Mouse (Mus musculus) cerebellum, adult 11 months (tissue): Measurements from ENCODE around the gene Nit1.
A peak's percentile ranks its signal among the peaks of the same experiment; 100 is the strongest.
"Not testable (repeated sequence)": the region's sequence is repeated elsewhere in the genome, so short reads cannot be mapped to it uniquely, and the experiment has no call there.

Source experiments
- DNase-seq: peaks from one replicate; pipeline ENCODE4 v3.0.0; 2022

Nit1 gene

GRCm38 (mm10) chr1:171349210-171349609 lies 3.8 kb upstream of the Nit1 start:
- DNase-seq: no peak

- no peak for DNase-seq
Observed at GRCm38 (mm10) chr1:171348665-171349064, 3.2 kb upstream of the Nit1 start.

GRCm38 (mm10) chr1:171346095-171346450 lies 627 bp upstream of the Nit1 start:
- no peak for DNase-seq

- no peak for DNase-seq
Observed at GRCm38 (mm10) chr1:171344715-171345114, 731 bp downstream of the Nit1 start.

GRCm38 (mm10) chr1:171343922-171344677 lies 1.3 kb downstream of the Nit1 start:
- no peak for DNase-seq

- DNase-seq: no peak
Observed at GRCm38 (mm10) chr1:171342262-171343207, 2.9 kb downstream of the Nit1 start.

GRCm38 (mm10) chr1:171330216-171330560 lies 15.3 kb downstream of the Nit1 start:
- no peak for DNase-seq

- peak; percentile 71 for DNase-seq
Observed at GRCm38 (mm10) chr1:171329433-171330215, 15.8 kb downstream of the Nit1 start.

- DNase-seq: peak; percentile 90
Observed at GRCm38 (mm10) chr1:171328839-171329432, 16.5 kb downstream of the Nit1 start, which contains the start of gene Dedd. Gene Dedd (plus strand): TSS chr1:171329145.

GRCm38 (mm10) chr1:171328244-171328643 lies 17.2 kb downstream of the Nit1 start:
- DNase-seq: no peak

- DNase-seq: not testable (repeated sequence)
Observed at GRCm38 (mm10) chr1:171326588-171326987, 18.9 kb downstream of the Nit1 start.

GRCm38 (mm10) chr1:171325571-171325970 lies 19.9 kb downstream of the Nit1 start:
- DNase-seq: no peak

- DNase-seq: no peak
Observed at GRCm38 (mm10) chr1:171322012-171322411, 23.4 kb downstream of the Nit1 start.

GRCm38 (mm10) chr1:171321415-171321814 lies 24.0 kb downstream of the Nit1 start:
- no peak for DNase-seq

- DNase-seq: peak; percentile 67
Observed at GRCm38 (mm10) chr1:171320151-171320550, 25.3 kb downstream of the Nit1 start.

- DNase-seq: no peak
Observed at GRCm38 (mm10) chr1:171319748-171320147, 25.7 kb downstream of the Nit1 start.

GRCm38 (mm10) chr1:171309321-171309720 lies 36.1 kb downstream of the Nit1 start:
- DNase-seq: no peak

- not testable (repeated sequence) for DNase-seq
Observed at GRCm38 (mm10) chr1:171306157-171306556, 39.3 kb downstream of the Nit1 start.

- no peak for DNase-seq
Observed at GRCm38 (mm10) chr1:171298226-171298625, 47.2 kb downstream of the Nit1 start.

GRCm38 (mm10) chr1:171295063-171295402 lies 50.4 kb downstream of the Nit1 start:
- DNase-seq: no peak

GRCm38 (mm10) chr1:171294298-171295062 lies 51.0 kb downstream of the Nit1 start, which contains the start of gene Ufc1:
Gene Ufc1 (minus strand): TSS chr1:171295024.
- DNase-seq: peak; percentile 81

- no peak for DNase-seq
Observed at GRCm38 (mm10) chr1:171293906-171294297, 51.5 kb downstream of the Nit1 start.
